Mouse (Mus musculus) induced T-regulatory cell, adult 2 months (primary cell): ENCODE data around the gene Gm6993.

Source experiments
- DNase-seq: peaks from one replicate; pipeline ENCODE4 v3.0.0-alpha.2; 2012; ENCODE audit warnings: low read depth

Gene Gm6993

DNA sequence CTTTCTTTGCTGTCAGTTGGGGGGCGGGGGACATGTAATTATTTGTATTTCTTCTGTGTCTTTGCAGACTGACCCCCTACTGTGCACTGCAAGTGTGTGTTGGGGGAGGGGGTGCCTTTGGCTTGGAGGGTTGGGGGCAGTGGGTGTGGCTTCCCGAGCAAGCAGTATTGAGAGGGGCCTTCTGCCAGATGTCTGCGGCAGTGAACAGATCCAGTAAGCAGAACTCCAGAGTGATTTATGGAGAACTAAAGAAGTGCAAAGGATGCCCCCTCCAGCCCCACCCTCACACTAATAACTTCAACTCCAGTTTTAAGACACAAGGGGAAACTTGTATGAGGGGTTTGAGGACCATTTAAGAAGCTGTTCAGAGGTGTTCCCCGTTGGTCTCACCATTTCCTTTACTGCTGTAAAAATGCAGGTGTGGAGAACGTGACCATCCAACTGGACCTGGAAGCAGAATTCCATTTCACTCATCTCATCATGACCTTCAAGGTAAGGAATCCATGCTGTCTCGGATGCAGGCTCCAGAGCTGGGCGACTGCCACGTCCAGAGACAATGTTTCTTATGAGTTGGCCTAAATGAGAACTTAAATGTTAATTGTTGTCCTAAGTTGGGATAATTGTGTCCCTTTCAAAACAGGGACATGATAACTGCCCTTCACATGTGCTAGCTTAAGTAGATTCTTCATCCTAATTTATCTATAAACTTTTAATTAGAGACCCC is 31.6 kb downstream of the Gm6993 start:
- DNase-seq, result no peak

DNA sequence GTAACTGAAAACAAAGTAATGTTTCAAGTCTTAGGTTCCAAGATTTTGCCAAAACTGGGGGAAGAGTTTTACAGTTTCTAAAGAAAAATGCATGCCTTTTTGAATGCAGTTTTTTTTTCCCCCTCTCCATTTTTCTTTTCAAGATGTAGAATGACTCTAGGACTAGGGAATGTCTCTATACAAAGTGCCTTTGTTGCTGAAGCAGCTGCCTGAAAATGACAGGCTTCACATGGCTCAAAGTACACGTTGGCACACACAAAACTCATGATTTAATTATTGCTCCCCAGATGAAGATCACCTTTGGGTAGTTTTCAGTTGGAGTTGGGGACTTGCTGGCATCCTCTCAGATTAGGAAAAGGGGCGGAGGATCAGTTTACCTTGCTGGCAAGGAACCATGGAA is 32.3 kb downstream of the Gm6993 start:
- no peak for DNase-seq

DNA sequence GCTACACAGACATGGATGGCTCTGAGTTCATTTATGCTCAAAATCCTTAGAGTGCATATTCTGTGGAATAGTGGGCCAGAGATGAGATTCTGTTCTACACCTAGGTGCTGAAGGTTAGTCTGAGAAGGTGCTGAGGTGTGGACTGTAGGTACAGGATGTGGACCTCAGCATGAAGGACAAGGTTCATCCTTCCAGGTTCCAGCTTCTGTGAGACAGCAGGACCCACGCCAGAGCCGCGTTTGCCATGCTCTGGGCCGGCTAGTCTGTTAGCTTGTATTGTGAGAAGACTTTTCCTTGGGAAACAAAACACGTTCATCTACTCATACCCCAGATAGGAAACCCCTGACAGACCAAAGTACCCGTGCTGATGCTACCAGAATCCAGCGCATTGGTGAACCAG is 33.1 kb downstream of the Gm6993 start:
- DNase-seq, result no peak

DNA sequence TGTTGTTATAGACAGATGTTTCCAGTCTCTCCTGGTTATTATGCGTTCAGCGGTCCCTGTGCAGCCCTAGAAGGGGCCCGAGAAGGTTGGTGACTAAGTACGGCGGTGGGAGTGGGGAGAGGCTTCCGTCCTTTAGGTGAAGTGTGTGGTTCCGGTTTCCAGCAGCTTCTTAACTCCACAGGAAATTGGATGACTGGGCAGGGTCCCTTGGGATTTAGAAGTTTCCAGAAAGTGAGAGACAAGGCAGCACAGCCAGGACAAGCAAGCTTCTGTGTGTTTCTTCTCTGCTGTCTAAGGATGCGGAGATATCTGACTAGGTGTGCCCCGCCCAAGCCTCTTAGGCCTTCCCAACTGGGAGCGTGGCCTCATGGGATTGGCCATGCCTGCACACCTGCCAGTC is 34.8 kb downstream of the Gm6993 start:
- DNase-seq, result no peak

DNA sequence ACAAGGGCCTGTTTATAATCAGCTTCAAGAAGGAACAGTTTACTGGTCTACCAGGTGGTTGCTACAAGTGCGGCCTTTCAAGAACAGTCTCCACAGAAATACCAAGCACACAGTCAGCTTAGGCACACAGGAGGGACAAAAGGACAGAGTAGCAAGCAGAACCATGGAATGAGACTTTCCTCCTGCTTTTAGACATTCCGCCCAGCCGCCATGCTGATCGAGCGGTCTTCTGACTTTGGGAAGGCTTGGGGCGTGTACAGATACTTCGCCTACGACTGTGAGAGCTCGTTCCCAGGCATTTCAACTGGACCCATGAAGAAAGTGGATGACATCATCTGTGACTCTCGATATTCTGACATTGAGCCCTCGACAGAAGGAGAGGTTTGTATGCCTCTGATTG is 37.7 kb downstream of the Gm6993 start:
- no peak for DNase-seq

DNA sequence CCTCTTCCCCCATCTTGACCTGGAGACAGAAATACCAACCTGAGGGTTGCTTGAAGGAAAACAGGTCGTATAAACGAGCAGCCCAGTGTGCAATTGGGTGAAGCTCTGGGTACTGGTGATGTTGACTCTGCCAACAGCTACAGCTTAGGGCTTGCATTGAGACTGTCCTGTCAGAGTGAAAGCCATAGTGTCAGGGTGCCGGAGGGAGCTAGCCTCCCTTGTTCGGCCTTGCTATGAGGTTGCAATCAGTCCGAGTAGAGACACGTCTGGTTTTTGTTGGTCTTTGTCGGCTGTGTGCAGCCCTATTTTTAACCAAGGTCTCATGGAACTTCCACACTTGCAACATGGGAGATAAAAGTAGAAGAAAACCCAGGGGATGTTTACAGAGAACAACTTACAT is 39.7 kb downstream of the Gm6993 start:
- DNase-seq, result no peak

DNA sequence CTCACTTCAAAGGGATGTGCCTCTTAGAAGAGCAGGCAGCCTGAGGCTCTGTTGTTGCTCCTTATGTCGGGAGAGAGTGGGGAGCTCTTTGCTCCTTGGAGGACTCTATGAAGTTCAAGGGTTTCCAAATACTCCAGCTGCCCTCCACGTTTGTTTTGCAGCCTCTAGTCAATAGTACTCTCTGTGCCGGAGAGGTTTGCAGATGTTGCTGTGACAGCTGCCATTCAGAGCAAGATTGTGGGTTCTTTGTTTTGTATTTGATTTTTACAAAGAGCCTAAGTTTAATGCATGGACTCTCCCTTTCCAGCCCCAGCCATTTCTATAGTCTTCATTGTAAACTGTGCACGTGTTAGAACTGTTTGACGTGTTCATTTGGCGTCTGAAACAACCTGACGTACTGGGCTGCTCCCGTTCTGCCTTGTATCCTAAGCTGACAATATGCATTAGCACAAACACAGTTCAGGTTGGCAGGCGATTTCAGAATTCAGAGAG is 40.6 kb downstream of the Gm6993 start:
- no peak for DNase-seq

DNA sequence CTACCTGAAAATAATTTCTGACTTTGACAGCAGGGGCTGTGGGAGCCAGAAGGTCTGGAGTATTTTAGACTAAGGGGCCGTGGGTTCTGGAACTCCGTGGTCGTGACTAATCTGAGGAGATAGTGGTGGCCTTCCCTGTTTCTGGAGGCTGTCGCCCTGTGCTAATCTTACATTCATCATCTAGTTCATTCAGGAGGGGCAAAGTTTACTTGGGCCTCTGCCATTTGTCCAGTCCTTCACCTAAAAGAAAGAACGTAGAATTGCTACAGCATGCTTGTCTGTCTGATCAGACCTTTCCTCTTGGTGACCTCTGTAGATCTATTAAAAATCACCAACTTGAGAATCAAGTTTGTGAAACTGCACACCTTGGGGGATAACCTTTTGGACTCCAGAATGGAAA is 41.7 kb downstream of the Gm6993 start:
- DNase-seq, result no peak

DNA sequence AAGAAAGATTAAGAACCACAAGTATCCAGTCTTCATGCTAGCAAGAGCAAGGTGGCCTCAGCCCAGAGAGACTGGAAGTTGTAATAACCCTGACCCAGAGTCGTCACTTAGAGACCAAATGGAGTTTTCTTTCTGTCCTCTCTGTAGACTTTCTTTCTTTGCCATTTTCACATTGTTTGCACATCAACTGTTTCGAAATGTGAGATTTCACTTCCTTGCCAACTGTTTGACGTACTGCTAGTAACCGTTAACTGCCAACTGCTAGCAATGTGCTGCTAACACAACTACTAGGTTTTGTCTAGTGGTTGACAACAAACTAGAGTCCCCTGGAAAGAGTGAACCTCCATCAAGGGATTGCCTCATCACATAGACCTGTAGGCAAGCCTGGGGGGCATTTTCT is 42.6 kb downstream of the Gm6993 start:
- DNase-seq, result no peak

DNA sequence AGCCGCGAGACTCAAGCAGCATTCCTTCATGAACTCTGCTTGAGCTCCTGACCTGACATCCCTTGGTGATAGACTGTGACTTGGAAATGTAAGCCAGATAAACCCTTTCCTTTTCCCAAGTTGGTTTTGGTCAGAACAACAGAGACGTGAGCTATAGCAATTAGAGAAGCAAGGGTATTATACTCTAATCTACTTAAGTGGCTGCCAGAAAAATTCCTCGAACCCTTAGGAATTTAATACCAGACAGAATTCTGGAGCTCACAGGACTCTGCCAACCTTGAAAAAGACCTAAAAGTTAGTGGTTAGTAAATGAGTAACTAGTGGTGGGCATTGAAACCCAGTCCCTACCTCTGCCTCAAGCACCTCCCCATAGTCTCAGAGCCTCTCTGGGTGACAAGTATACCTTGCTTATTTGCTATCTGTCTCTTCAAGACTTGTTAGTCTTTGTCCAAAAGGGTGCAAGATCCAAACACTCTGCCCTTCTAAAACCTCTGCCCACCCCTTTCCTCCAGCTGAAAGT is 43.1 kb downstream of the Gm6993 start:
- no peak for DNase-seq

DNA sequence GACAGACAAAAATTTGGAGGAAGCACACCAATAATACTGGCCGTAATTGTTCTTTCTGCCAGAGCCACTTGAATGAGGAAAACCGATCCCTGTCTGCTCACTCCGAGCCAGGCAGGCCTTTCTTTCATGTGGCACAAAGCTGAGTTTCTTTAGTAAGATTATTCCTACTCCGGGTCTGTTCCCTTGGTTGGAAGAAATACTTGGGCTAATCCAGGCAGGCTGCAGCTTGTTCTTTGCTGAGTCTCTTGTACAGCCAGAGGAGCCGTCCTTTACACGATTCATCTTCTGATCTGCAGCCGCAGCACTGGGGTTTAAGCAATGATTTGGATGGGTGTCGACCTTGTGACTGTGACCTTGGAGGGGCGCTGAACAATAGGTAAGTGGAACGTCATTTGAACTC is 48.5 kb downstream of the Gm6993 start:
- no peak for DNase-seq
